Mouse (Mus musculus) CH12.LX (cell line): ENCODE measurements around the gene Gatd1. TPM values are rescaled to one million over a fixed set of nuclear protein-coding genes. Genes with fewer than 3 reads are reported as not detected.

Experiments
- DNase-seq: peaks from one replicate; pipeline ENCODE4 v3.0.0-alpha.2; 2013; ENCODE audit errors: extremely low read depth
- H3K27ac ChIP-seq: 2 replicates; pipeline ENCODE4 v1.5.1; 2012; ENCODE audit warnings: low read depth, mild to moderate bottlenecking, control low read depth, moderate library complexity; ENCODE audit not compliant: insufficient read depth
- H3K27me3 ChIP-seq: replicated peaks from 2 replicates; pipeline ENCODE3; 2012; ENCODE audit warnings: inconsistent platforms
- H3K36me3 ChIP-seq, 2 experiments: replicated peaks in 1 of 2; 2 replicates each; pipeline versions ENCODE3 to v1.6.1; 2012; ENCODE audit warnings: inconsistent platforms in 1 of 2, low read length in 1 of 2, mild to moderate bottlenecking in 1 of 2, mixed read lengths in 1 of 2, moderate library complexity in 1 of 2; ENCODE audit not compliant: control insufficient read depth in 1 of 2, insufficient read depth in 1 of 2
- H3K4me1 ChIP-seq, 2 experiments: 2 replicates each; pipeline ENCODE4 v1.6.1; 2012; ENCODE audit warnings: inconsistent platforms in 1 of 2, moderate library complexity in 1 of 2; ENCODE audit not compliant: insufficient read depth in 2 of 2, control insufficient read depth in 1 of 2
- H3K4me2 ChIP-seq: 2 replicates; pipeline ENCODE4 v1.6.1; 2012; ENCODE audit warnings: low read depth, mild to moderate bottlenecking, control low read depth; ENCODE audit not compliant: poor library complexity, insufficient read depth, severe bottlenecking
- H3K4me3 ChIP-seq, 3 experiments: fragments of 150-350 bp in 1 of 3; sonication (generic) in 1 of 3; replicated peaks in 1 of 3; 2 replicates each; pipeline versions ENCODE3 to v1.5.1; 2011 to 2012; ENCODE audit warnings: low read depth in 2 of 3, low read length in 2 of 3, mild to moderate bottlenecking in 2 of 3, moderate library complexity in 2 of 3, control low read depth in 1 of 3, improper control_type of control experiment in 1 of 3, inconsistent platforms in 1 of 3, mixed read lengths in 1 of 3; ENCODE audit not compliant: poor library complexity in 1 of 3
- H3K79me2 ChIP-seq: replicated peaks from 2 replicates; pipeline ENCODE4 v1.6.1; 2012; ENCODE audit warnings: mild to moderate bottlenecking, moderate library complexity; ENCODE audit not compliant: control insufficient read depth, poor library complexity, insufficient read depth, severe bottlenecking; ENCODE audit errors: extremely low read depth
- H3K9ac ChIP-seq: 2 replicates; pipeline ENCODE4 v1.6.1; 2012; ENCODE audit warnings: low read depth, mild to moderate bottlenecking, control low read depth, moderate library complexity; ENCODE audit not compliant: insufficient read depth
- H3K9me3 ChIP-seq: replicated peaks from 2 replicates; pipeline ENCODE3; 2012; ENCODE audit warnings: low read length, inconsistent platforms, mixed read lengths
- BHLHE40 ChIP-seq: IDR thresholded peaks from 2 replicates; pipeline ENCODE4 v1.6.1; 2011; ENCODE audit warnings: mild to moderate bottlenecking, low read depth, low read length, improper control_type of control experiment
- CHD1 ChIP-seq: IDR thresholded peaks from 2 replicates; pipeline ENCODE4 v1.6.1; 2012; ENCODE audit warnings: low read depth, low read length, improper control_type of control experiment, inconsistent platforms
- CTCF ChIP-seq, 2 experiments: IDR thresholded peaks in 1 of 2; conservative IDR thresholded peaks in 1 of 2; 2 replicates each; pipeline ENCODE4 v1.5.1; 2011 to 2012; ENCODE audit warnings: low read depth in 2 of 2, low read length in 2 of 2, improper control_type of control experiment in 1 of 2, inconsistent platforms in 1 of 2, mild to moderate bottlenecking in 1 of 2, moderate library complexity in 1 of 2
- E2F4 ChIP-seq: IDR thresholded peaks from 2 replicates; pipeline ENCODE4 v1.6.1; 2011; ENCODE audit warnings: low read depth, low read length, improper control_type of control experiment; ENCODE audit not compliant: insufficient replicate concordance
- ELF1 ChIP-seq: IDR thresholded peaks from 2 replicates; pipeline ENCODE4 v1.6.1; 2014; ENCODE audit warnings: low read depth, mild to moderate bottlenecking, inconsistent platforms, low read length, improper control_type of control experiment
- EP300 ChIP-seq: IDR thresholded peaks from 2 replicates; pipeline ENCODE4 v1.6.1; 2011; ENCODE audit warnings: low read length, improper control_type of control experiment
- ETS1 ChIP-seq: conservative IDR thresholded peaks from 2 replicates; pipeline ENCODE4 v1.6.1; 2012; ENCODE audit warnings: low read depth, mild to moderate bottlenecking, inconsistent platforms, low read length, improper control_type of control experiment, moderate library complexity
- GABPA ChIP-seq: IDR thresholded peaks from 2 replicates; pipeline ENCODE4 v1.6.1; 2012; ENCODE audit warnings: low read depth, low read length, improper control_type of control experiment, inconsistent platforms; ENCODE audit not compliant: insufficient replicate concordance
- HCFC1 ChIP-seq: IDR thresholded peaks from 2 replicates; pipeline ENCODE4 v1.6.1; 2012; ENCODE audit warnings: low read depth, mild to moderate bottlenecking, inconsistent platforms, low read length, improper control_type of control experiment
- IRF4 ChIP-seq: IDR thresholded peaks from 2 replicates; pipeline ENCODE4 v1.6.1; 2014; ENCODE audit warnings: low read depth, mild to moderate bottlenecking, inconsistent platforms, low read length, improper control_type of control experiment
- MAX ChIP-seq: IDR thresholded peaks from 2 replicates; pipeline ENCODE4 v1.6.1; 2011; ENCODE audit warnings: low read length, improper control_type of control experiment
- MEF2A ChIP-seq: IDR thresholded peaks from 2 replicates; pipeline ENCODE4 v1.6.1; 2014; ENCODE audit warnings: low read depth, mild to moderate bottlenecking, inconsistent platforms, low read length, improper control_type of control experiment, borderline replicate concordance
- MYC ChIP-seq: IDR thresholded peaks from 2 replicates; pipeline ENCODE4 v1.6.1; 2011; ENCODE audit warnings: low read depth, mild to moderate bottlenecking, improper control_type of control experiment, low read length
- POLR2A ChIP-seq: IDR thresholded peaks from 2 replicates; pipeline ENCODE4 v1.6.1; 2011; ENCODE audit warnings: low read depth, mild to moderate bottlenecking, improper control_type of control experiment, low read length
- RAD21 ChIP-seq: IDR thresholded peaks from 2 replicates; pipeline ENCODE4 v1.6.1; 2011; ENCODE audit warnings: low read depth, mild to moderate bottlenecking, low read length, improper control_type of control experiment, moderate library complexity
- SIN3A ChIP-seq: IDR thresholded peaks from 2 replicates; pipeline ENCODE4 v1.6.1; 2012; ENCODE audit warnings: low read length, improper control_type of control experiment, inconsistent platforms
- SMC3 ChIP-seq: IDR thresholded peaks from 2 replicates; pipeline ENCODE4 v1.6.1; 2011; ENCODE audit warnings: low read depth, low read length, improper control_type of control experiment
- TBP ChIP-seq: conservative IDR thresholded peaks from 2 replicates; pipeline ENCODE4 v1.6.1; 2011; ENCODE audit warnings: low read depth, low read length, improper control_type of control experiment
- TCF12 ChIP-seq: IDR thresholded peaks from 2 replicates; pipeline ENCODE4 v1.6.1; 2014; ENCODE audit warnings: low read depth, mild to moderate bottlenecking, inconsistent platforms, low read length, improper control_type of control experiment
- USF1 ChIP-seq: IDR thresholded peaks from 2 replicates; pipeline ENCODE4 v1.6.1; 2014; ENCODE audit warnings: low read depth, mild to moderate bottlenecking, inconsistent platforms, low read length, improper control_type of control experiment
- USF2 ChIP-seq: conservative IDR thresholded peaks from 2 replicates; pipeline ENCODE4 v1.6.1; 2011; ENCODE audit warnings: low read depth, low read length, improper control_type of control experiment
- ZC3H11A ChIP-seq: IDR thresholded peaks from 2 replicates; pipeline ENCODE4 v1.6.1; 2012; ENCODE audit warnings: low read depth, mild to moderate bottlenecking, inconsistent platforms, low read length, improper control_type of control experiment
- ZNF384 ChIP-seq: IDR thresholded peaks from 2 replicates; pipeline ENCODE4 v1.6.1; 2012; ENCODE audit warnings: low read depth, low read length, improper control_type of control experiment, inconsistent platforms
- dilution Hi-C: fragments of 300-500 bp; cut with MboI; formaldehyde crosslinking; loops from 2 replicates; pipeline ENCODE4 v1.14.3; 2020; ENCODE audit warnings: low sequenced_read_pairs; ENCODE audit not compliant: extremely low pct_unique_long_range_greater_than_20kb, extremely low pct_ligation_motif_present
- in situ Hi-C: fragments of 300-500 bp; cut with MboI; formaldehyde crosslinking; loops from 3 replicates; pipeline ENCODE4 v1.14.3; 2019; ENCODE audit warnings: low sequenced_read_pairs, low pct_ligation_motif_present, low pct_unique_long_range_greater_than_20kb, mixed read lengths
- polyA plus RNA-seq: library from polyadenylated mRNA; unstranded; fragments of >175 nt; gene quantifications from 2 replicates; pipeline ENCODE4 v1.2.1, GENCODE M21; 2012; ENCODE audit warnings: low read depth; ENCODE audit not compliant: insufficient read length
- total RNA-seq, 2 experiments: library from RNA; depleted of rRNA; stranded (reverse); fragments of 300-350 nt in 1 of 2; fragments of >200 nt in 1 of 2; gene quantifications; 2 replicates each; pipeline ENCODE4 v1.2.3; 2012 to 2014

Gatd1 gene
- total and polyA plus RNA-seq, 3 experiments, result 21.2 to 31.4 (median 29.6) TPM

GRCm38 (mm10) chr7:141443081-141443821 is 29.3 kb upstream of the Gatd1 start:
- dilution Hi-C loops, result no loop called here
- H3K27ac ChIP-seq, result peak overlapping the region; percentile 36
- H3K4me3 ChIP-seq, result peak overlapping the region; percentile 64 to 91 (median 67)
- 0 out of 2 replicates have a peak, but pooled peaks have one; percentile 43 for TF ChIP-seq TBP
- no peak for TF ChIP-seq ZNF384
- TF ChIP-seq ETS1, result peak; percentile 31; the same call in 1 of the 2 replicates
- TF ChIP-seq POLR2A, result peak; percentile 48; the same call in 1 of the 2 replicates
- TF ChIP-seq MAX, result peak; percentile 57
- TF ChIP-seq IRF4, result peak; percentile 54
- peak; percentile 72; the same call in 1 of the 2 replicates for TF ChIP-seq TCF12
- TF ChIP-seq SIN3A, result peak; percentile 56; the same call in 1 of the 2 replicates
- TF ChIP-seq SMC3, result peak; percentile 37
- TF ChIP-seq USF1, result no peak
- peak; percentile 10 to 74; a peak in 2 of 4 replicates for TF ChIP-seq CTCF (conservative IDR thresholded peaks at IDR 0.05 in 1 of 2, IDR thresholded peaks at IDR 0.05 in 1 of 2; ENCODE audit: low read depth in 2 of 2, low read length in 2 of 2)
- TF ChIP-seq HCFC1, result peak; percentile 37
- peak; percentile 43; the same call in 1 of the 2 replicates for TF ChIP-seq BHLHE40
- no peak for TF ChIP-seq E2F4
- TF ChIP-seq MYC, result peak; percentile 79; the same call in 1 of the 2 replicates
- peak; percentile 99 for TF ChIP-seq CHD1
- TF ChIP-seq EP300, result peak; percentile 65; the same call in 1 of the 2 replicates
- no peak for TF ChIP-seq GABPA
- peak; percentile 53 for TF ChIP-seq RAD21
- no peak for TF ChIP-seq USF2
- TF ChIP-seq ZC3H11A, result no peak
- no peak for TF ChIP-seq ELF1
- TF ChIP-seq MEF2A, result peak; percentile 53; the same call in 1 of the 2 replicates
- peak; percentile 86 for DNase-seq
- H3K27me3 ChIP-seq, result no peaks in the 10 kb centered on the region
- peaks cover 15 to 43% of the 10 kb centered on the region in 2 experiments for H3K4me1 ChIP-seq
- no peaks in the 10 kb centered on the region for H3K9me3 ChIP-seq
- peaks cover 38 to 47% of the 10 kb centered on the region in 2 experiments for H3K36me3 ChIP-seq
- peak overlapping the region; percentile 97 for H3K4me2 ChIP-seq
- in situ Hi-C loops, result no loop called here
- peak overlapping the region; percentile 93 for H3K9ac ChIP-seq
- H3K79me2 ChIP-seq, result peaks cover 17% of the 10 kb centered on the region
